Mouse (Mus musculus) cerebellum, postnatal 10 days (tissue): ENCODE measurements around the gene Bpifa5.
A peak's percentile ranks its signal among the peaks of the same experiment; 100 is the strongest.
"Not testable (repeated sequence)": the region's sequence is repeated elsewhere in the genome, so short reads cannot be mapped to it uniquely, and the experiment has no call there.

Experiments
- DNase-seq, 2 experiments: peaks; one replicate each; pipeline ENCODE4 v3.0.0; 2021; ENCODE audit warnings: mixed read lengths in 2 of 2

The Bpifa5 gene

DNA sequence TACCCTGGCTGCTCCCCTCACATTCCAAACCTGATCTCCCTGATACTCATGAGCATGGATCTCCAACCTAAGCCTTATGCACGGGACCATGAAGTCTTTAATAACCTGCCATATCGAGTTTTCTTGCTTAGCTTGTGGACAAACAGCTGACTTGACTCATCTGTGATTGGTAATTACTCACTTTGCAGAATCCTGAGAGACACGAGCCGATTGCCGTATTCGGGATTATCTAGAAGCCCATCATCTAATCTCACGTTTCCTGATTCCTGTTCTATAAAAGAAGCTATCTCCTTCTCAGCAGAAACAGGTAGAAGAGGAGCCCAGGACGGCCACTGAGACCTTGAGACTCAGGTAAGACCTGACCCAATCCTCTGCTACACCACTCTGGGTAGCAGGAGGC lies at the start of gene Bpifa5:
Bpifa5 (plus strand) TSS at position 301 of the 400 bp plus-strand sequence.
- DNase-seq, result no peak

DNA sequence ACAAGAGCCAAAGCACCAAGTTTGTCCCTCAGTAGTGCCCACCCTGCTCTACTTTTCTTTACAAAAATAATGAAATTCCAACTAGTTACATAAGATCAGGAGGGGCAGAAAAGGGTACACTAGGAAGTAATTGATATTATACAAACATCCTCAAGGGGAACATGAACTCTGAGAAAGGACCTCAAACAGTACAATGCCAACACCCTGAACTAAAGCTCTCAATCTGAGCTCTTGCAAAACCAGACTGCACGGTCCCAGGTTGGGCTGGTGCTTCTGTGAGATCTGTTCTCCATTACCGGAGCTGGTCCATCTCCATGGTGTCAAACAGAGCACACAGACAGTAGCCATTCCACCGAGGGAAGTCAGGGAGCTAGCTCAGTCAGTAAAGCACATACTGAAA lies 45.0 kb upstream of the Bpifa5 start:
- no peak for DNase-seq

DNA sequence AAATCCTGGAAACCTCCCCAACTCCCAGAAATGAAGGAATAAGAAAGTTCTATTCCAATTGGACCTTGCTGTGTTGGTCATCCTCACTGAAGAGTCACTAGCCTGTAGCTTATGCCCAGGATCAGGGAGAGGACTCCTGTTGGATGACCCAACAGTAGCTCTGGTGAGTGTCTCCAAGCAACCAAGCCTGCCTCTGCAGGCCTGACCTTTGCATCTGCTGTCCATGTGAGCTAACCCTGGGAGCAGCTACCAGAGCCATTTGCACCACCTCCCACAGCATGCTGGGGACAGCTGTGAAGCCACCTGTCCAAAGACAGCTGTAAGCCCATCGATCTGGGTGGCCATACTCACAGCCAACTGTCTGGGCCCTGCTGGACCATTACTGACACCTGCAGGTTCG lies 32.3 kb upstream of the Bpifa5 start, which contains the start of gene Bpifa3:
Bpifa3 (plus strand) TSS at position 217 of the 400 bp plus-strand sequence.
- no peak for DNase-seq

DNA sequence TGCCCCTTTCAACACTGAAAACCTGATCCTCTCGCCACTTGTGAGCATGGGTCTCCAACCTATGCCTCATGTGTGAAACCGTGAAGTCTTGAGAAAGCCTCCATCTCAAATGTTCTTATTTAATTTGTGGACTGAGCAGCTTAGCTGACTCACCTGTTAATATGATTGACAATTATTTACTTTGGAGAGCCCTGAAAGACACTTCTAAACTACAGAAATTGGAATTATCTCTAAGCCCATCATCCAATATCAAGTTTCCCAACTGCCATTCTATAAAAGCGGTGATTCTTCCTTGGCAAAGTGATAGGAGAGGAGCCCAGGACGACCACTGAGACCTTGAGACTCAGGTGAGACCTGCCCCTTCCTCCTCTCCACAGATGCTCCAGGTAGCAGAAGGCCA lies 19.8 kb upstream of the Bpifa5 start, which contains the start of gene Bpifa1:
Bpifa1 (plus strand) TSS at position 301 of the 400 bp plus-strand sequence.
- no peak for DNase-seq

DNA sequence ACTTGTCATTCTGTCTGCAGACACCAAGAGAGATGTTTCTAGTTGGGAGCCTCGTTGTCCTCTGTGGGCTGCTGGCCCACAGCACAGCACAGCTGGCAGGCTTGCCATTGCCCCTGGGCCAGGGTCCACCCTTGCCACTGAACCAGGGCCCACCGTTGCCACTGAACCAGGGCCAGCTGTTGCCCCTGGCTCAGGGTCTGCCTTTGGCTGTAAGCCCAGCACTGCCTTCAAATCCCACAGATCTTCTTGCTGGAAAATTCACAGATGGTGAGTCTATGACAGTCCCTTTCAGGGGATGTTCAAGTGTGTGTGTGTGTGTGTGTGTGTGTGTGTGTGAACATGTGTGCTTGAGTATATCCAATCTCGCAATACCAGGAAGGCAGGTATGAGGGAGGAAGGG lies 18.7 kb upstream of the Bpifa5 start:
- DNase-seq, result peak; percentile 77 to 84

DNA sequence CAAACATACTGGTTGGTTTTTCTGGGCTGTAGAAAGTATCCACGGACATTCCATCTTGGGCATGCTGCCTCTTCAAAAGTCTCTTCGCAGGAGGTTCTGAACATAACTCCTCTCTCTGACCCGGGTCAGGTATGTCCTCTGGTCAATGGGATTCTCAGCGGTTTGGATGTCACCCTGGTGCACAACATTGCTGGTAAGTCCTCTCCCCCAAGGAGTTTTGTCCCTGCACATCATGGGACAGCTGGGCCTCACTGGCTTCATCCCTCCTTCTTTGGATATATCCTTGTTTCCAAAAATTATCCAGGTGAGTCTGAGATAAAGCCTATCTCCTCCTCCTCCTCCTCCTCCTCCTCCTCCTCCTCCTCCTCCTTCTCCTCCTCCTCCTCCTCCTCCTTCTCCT lies 14.9 kb upstream of the Bpifa5 start:
- DNase-seq, result no peak

DNA sequence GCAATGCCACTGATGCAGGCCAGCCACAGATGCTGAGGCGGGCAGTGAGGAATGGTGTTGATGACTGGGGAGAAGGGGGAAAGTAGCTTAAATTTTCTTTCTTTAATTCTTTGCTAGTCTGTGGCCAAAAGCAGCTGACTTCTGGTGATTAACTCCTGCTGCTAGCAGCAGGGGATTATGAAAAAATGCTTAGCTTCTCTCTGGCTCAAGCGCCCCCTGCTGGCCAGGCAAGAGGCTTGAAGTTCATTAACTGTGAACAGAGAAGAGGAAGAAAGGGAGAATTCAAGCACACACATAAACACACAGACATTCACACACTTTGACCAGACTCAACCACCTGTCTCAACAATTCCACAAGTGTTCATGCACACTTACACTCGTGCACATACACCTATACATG lies 4.0 kb upstream of the Bpifa5 start:
- DNase-seq, result peak; percentile 68

DNA sequence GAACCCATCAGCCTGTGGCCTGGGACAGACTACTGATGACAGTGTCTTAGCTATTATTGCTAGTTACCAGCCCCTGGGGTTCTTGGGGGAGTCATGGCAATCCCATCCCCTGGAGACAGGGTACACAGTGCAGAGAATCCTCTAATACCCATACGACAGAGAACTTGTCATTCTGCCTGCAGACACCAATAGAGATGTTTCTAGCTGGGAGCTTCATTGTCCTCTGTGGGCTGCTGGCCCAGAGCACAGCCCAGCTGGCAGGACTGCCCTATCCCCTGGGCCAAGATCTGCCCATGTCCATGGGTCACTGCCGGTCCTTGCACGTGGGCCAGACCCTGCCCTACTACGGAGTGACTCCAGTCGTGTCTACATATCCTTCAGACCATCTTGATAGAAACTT lies 899 bp downstream of the Bpifa5 start:
- DNase-seq, result peak; percentile 20 to 36

DNA sequence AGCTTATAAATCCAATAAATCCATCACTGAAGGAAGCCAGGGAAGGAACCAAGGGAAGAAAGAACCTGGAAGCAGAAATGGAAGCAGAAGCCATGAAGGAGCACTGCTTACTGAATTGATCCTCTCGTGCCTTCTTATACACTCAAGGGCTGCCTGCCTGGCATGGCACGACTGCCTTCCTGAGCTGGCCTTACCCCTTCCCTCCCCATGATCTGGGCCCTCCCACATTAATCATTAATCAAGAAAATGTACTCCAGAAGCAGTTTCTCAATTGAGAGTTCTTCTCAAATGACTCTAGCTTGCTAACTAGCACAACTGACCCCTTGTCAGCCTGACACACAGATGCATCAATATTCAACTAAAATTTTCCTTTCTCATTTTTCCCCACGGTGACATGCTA lies 6.8 kb downstream of the Bpifa5 start:
- no peak for DNase-seq

DNA sequence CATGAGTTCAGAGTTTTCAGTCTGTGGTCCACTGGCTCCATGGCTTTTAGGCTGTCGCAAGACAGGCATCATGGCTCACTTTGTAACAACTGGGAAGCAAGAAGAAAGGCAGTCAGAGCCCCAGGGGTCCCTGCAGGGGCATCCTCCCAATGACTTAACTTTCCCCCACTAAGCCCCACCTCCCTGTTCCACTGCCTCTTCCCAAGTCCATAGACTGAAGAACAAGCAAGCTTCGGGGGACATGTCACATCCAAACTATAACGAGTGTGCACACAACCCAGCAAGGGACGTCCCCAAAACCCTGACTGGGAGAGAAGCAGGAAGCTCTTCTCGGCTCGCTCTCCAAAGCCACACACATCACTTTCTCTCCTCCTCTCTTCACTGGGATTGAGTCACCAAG lies 9.2 kb downstream of the Bpifa5 start:
- DNase-seq, result no peak

DNA sequence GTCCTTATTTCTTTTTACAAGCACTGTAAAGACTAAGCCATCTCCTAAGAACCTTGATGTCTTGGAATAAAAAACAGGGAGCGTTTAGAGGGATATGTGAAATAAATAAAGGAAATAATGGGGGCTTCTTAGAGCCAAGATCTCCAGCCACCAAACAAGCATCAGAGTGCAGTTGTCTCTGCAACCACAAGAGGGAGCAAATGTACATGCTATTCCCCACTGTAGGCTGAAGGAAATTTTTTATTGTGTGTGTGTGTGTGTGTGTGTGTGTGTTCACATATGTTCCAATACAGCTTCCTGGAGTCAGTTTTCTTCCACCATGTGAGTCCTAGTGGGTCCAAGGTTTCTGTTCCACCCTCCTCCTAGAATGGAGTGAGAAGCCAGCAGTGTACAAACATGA lies 10.9 kb downstream of the Bpifa5 start:
- peak; percentile 55 to 70 for DNase-seq

DNA sequence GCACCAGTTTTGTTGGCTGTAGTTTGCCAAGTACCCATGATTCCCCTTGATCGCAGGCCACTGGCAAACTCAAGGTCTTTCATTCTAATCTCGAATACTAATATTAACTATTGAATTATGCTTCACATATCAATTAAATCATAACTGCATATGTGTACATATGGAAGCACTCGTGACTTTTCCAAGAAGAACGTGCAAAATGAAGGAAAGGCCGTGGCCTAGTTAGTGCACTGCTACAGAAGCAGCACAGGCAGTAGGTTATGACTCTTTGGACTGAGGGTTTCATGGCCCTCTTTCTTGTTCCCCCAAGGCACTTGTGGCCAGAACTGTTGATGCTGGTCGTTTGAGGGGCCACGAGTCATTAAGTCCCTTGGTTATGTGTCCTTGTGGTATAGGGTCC lies 19.5 kb downstream of the Bpifa5 start:
- DNase-seq, result not testable (repeated sequence)

DNA sequence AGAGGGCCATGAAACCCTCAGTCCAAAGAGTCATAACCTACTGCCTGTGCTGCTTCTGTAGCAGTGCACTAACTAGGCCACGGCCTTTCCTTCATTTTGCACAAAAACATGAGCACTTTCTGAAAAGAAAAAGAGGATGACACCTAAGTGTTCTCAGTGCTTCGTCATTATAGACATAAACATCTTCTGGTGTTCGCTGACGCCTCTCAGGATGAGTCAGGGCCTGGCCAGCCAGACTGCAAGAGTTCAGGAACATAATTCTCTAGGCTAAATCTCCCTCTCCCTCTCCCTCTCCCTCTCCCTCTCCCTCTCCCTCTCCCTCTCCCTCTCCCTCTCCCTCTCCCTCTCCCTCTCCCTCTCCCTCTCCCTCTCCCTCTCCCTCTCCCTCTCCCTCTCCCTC lies 20.7 kb downstream of the Bpifa5 start:
- not testable (repeated sequence) for DNase-seq

DNA sequence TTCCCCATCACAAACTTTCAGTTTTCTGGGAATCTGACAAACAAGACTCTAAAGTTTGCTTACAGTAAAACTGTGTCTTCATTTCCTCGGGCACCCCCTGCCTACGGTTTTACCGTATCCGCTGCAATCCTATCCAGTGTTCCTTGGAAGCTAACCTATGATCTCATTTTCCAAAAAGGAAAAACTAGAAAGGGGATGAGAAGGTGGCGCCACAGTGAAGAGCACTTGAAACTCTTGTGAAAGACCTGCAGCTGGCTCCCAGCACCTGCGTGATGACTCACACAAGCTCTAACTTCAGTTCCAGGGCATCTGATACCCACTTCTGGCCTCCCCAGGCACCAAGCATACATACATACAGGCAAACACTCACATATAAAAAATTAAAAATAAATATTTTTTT lies 22.9 kb downstream of the Bpifa5 start:
- no peak for DNase-seq

DNA sequence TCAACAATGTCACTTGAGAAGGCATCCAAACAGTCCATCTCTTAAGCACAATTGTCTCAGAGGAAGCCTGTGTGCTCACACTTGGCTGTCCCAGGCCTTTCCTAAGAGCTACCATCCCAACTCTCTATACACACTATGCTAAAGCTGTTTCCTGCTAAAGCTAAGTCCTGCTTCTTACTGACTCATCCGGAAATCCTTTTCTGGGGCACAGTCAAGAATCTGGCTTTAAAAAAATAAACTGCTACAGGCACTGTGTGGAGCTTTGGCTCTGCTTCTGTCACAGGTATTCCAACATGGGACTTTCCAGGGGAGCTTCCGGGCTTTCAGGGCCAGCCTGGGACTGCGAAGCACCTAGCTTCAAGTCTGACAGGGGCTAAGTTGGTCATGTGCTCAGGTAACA lies 23.3 kb downstream of the Bpifa5 start:
- no peak for DNase-seq

DNA sequence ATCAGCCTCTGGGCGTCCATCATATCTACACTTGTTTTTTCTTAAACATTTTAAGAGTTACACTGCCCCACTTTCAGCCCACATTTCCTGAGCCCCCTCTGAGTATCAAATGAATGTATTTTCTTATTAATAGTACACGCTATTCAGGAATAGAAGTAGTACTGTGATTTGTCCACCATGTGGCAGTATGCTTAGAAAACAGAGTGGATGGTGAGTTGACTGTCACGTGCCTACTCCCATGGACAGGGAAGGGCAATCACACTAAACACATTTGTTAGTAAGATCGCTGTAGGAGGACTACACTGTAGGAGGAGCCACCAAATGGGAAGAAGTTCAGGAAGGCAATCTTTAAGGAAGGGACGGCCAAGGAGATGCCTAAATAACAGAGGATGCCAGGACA lies 25.1 kb downstream of the Bpifa5 start:
- peak; percentile 18 to 44 for DNase-seq

DNA sequence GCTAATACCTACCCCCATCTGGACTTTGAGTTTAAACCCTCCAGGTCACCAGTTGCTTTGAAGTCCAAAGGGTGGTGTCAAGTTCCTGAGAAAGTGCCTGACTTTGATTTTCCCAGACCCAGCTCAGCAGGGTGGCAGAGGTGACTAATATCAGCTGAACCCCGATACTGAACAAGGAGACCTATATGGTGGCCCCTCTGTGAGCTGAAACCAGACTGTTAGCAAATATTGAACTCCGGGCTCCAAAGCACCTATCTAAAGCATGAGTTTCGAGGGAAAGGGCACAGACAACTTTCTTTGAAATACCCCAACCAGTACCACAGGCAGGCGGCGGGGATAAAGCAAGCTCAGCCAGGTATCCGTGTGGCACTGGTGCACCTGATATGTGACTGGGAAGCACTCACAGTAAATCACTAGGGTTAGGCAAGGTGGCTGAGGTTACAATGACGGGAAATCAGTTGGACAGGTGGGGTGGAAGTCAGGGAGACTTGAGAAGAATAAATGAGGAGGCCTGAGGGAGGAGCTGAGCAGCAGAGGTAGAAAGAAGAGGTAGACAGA lies 27.5 kb downstream of the Bpifa5 start:
- DNase-seq, result no peak

DNA sequence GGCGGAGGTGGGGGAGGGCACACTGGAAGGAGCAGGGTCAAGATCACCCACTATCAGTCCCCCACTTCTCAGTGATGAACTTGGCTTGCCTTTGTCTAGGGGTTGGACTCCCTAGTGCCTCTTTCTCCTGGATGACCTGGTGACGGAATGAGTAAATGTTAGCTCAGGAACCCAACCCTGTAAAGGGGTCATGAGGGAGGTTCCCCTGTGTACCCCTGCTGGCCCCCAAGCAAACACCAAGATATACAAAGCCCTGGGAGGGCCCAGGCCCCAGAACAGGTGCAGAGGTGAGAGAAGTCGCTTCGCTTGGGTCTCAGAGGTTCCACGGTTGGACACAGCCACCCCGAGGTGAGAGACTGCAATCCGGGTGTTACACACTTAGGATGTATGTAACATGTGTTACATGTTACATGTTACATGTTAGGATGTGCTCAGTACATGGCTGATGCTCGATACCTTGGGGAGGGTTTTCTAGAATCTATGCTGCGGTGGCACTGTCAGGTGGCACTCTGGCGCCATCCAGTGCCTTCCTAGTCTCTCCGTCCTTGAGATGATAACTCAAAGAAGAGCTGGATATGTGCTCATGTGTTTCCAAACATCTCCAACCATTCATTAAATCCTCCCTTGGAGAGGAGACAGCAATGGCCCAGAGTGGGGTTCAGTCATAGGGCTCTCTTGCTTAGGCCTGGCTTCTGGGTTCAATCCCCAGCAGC lies 28.3 kb downstream of the Bpifa5 start, which contains the start of gene Bpifb1:
Bpifb1 (plus strand) TSS at position 273 of the 713 bp plus-strand sequence.
- DNase-seq, result peak; percentile 29 to 34

DNA sequence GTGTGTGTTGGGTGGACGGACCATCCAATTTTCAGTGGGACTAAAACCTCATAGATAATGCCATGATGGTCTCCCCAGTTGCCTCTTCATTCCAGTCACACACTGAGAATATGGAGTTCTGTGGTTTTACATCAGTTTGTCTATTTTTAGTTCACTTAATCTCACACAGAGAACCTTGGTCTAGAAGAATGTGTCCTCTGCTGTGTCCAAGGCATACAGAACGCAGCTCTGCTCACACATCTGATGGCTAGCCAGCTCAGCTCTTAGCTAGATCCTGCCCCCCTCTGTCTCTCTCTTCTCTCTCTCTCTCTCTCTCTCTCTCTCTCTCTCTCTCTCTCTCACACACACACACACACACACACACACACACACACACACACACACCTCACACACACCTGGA lies 29.7 kb downstream of the Bpifa5 start:
- no peak for DNase-seq

DNA sequence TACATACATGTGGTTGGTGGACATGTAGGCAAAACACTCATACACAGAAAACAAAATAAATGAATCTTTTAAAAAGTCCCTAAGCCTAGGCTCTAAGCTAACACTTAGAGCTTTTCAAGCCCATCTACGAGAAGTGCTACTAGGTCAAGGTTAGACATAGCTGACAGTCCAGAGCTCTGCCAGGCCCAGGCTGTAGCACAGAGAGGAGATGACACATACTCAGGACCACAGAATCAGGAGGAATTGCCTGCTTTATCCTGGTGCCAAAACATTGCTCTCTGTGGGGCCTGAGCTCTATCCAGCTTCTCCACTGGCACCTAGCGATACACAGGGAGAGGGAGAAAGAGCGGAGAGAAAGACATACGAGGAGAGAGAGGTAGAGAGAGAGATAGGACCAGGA lies 30.7 kb downstream of the Bpifa5 start:
- no peak for DNase-seq

DNA sequence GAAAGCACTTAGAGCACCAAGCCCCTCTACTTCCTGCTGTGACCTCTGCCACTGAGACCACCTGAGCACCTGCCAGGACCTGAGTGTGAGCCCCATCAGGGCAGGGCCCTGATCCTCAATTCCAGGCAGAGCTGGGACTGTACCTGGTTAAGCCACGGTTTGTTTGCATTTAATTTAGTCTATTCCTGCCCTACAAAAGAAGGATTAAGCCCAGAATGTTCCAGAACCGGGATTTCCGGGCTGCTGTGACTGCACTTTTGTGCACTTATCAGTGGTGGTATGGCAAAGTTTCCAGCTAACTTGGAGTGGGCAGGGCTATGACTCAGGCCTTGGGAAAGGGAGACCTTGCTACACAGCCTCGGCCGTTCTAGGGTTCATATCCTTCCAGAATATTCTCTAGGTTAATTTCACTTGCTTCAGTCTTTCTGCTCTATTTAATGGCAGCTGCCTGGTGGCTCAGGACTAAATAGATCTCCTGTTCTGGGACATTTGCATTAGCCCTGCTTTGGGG lies 31.6 kb downstream of the Bpifa5 start:
- no peak for DNase-seq

DNA sequence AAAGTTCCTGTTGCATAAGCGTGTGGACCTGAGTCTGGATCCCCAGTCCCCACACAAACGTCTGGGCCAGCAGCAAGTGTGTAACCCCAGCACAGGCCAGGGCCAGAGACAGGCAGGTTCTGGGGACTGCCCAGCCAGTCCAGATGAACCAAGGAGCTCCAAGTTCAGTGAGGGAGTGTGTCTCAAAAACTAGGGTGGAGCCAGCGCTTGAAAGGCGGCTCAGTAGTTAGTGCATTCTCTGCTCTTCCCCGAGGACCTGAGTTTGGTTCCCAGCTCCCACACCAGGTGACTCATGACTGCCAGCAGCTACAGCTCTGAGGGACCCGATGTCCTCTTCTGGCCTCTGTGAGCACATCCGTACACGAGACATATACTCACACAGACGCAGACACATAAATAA lies 34.6 kb downstream of the Bpifa5 start:
- DNase-seq, result no peak

DNA sequence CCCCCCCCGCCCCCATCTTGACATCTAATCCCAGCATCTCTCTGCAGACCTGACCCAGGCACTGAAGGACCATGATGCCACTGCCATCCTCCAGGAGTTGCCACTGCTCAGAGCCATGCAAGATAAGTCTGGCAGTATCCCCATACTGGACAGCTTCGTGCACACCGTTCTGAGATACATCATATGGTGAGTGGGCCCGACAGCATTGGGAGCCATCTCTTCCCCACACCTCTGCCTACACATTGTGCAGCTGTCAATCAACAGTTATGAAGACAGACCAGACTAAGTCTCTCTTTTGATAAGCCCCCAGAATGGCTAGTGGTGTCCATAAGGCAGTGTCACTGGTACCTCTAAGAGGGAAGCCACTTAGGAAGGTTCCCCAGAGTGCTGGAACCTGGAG lies 42.2 kb downstream of the Bpifa5 start:
- no peak for DNase-seq

DNA sequence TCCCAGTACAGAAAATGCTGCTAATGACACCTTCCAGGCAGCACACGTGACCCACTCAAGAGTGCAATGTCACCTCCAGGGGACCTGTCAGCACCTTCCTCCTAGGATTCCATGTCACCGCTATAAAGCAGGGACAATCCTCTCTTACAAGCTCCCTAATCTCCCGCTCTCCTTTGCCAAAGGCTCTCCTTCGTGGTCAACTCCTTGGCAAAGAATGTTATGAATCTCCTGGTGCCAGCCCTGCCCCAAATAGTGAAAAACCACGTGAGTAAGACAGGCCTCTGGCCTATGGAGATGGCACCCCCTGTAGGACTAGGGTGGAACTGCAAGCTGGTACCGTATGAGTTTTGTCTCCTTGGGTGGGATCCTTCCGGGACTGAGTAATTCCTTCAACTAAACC lies 44.5 kb downstream of the Bpifa5 start:
- DNase-seq, result peak; percentile 54 to 73
